Mouse (Mus musculus): Measurements from ENCODE around the gene Cda.

- TF ChIP-seq CTCF (IDR thresholded peaks at IDR 0.05; ENCODE audit: low read depth, low read length), result no peak
- TF ChIP-seq POLR2A (IDR thresholded peaks at IDR 0.05; ENCODE audit: borderline replicate concordance, low read depth, low read length), result no peak
Measured at GRCm38 (mm10) chr4:138343341-138343837, 24.4 kb downstream of the Cda start.
